Comparison of ENCODE assay signal across 25 mouse cellular contexts in the genomic region with DNA sequence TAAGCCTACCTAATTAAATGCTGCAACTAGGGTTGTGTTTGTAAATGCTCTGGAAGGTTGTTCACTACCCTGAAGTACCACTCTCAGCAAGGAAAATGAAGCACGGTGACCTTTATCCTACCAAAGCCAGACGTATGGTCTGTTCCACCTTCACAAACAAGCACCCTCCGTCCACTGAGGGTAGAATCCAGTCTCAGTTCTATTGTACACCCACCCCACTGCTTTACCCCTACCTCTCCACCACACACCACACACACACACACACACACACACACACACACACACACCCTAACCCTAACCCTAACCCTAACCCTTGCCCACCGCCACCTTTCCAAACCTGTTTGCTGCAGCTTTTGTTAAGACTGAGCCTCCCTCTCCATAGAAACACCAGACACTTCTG. TPM values are rescaled to one million over a fixed set of nuclear protein-coding genes. Genes with fewer than 3 reads are reported as not detected.
DNase-seq lines count a peak whose midpoint lies in the region; ATAC-seq and TF ChIP-seq lines count a peak whose summit lies in the region.
"Had no signal": no experiment of that assay in that cellular context is flagged by ENCODE, and none has a peak within 500 bp of the region (broad histone marks: within the 10 kb centered on the region; RNA-seq: fewer than 3 reads in every experiment).

No protein-coding gene starts in this region.

- no peak overlapping the region for H3K4me2 ChIP-seq in embryonic facial prominence, embryonic 11.5 days (ENCODE audit: low read depth, low read length)
- no peak overlapping the region for H3K4me2 ChIP-seq in liver, embryonic 13.5 days
- H3K4me2 ChIP-seq in liver, postnatal 0 days (ENCODE audit: low read depth, low read length): no peak overlapping the region
- no peak overlapping the region for H3K4me2 ChIP-seq in myocyte (ENCODE audit: low read depth)
- H3K4me2 ChIP-seq: embryonic facial prominence, embryonic 13.5 days; forebrain, embryonic 12.5 days; heart, embryonic 12.5 days; hindbrain, embryonic 14.5 days had no signal

- TF ChIP-seq POLR2A in myocyte (IDR thresholded peaks at IDR 0.05; ENCODE audit: insufficient read length, low read depth): no peak

- DNase-seq in embryonic facial prominence, embryonic 11.5 days (ENCODE audit: low spot score): no peak
- DNase-seq in embryonic facial prominence, embryonic 10.5 days (ENCODE audit: low spot score): no peak
- no peak for DNase-seq in liver, embryonic 13.5 days
- DNase-seq in liver, postnatal 0 days: no peak
- no peak for DNase-seq in thymus, postnatal 14 days
- DNase-seq: adrenal gland, postnatal 10 days; cerebellum, adult 11 months; cerebellum, adult 8-10 months; cerebellum, postnatal 14 days; embryo, embryonic 11 days; gastrocnemius, postnatal 10 days; heart, adult 2 months had no signal

- WGBS in embryonic facial prominence, embryonic 11.5 days: 81% methylated on average over 4 of the region's 4 CpGs
- 88% methylated on average over 4 of the region's 4 CpGs for WGBS in embryonic facial prominence, embryonic 10.5 days
- WGBS in liver, embryonic 13.5 days (ENCODE audit: insufficient replicate concordance): 70% methylated on average over 4 of the region's 4 CpGs
- WGBS in liver, postnatal 0 days (ENCODE audit: insufficient replicate concordance): 70% methylated on average over 4 of the region's 4 CpGs

- no peak for TF ChIP-seq EP300 in liver, postnatal 0 days (IDR thresholded peaks at IDR 0.05; ENCODE audit: low read depth)

- no peaks in the 10 kb centered on the region for H3K79me2 ChIP-seq in myocyte (ENCODE audit: control insufficient read depth, insufficient read depth)

- H3K9ac ChIP-seq in embryonic facial prominence, embryonic 11.5 days (replicated peaks; ENCODE audit: low read length): no peak overlapping the region
- no peak overlapping the region for H3K9ac ChIP-seq in liver, embryonic 13.5 days
- H3K9ac ChIP-seq in liver, postnatal 0 days (replicated peaks): no peak overlapping the region
- H3K9ac ChIP-seq: embryonic facial prominence, embryonic 13.5 days; forebrain, embryonic 12.5 days; heart, embryonic 12.5 days; hindbrain, embryonic 14.5 days had no signal

- no peaks in the 10 kb centered on the region for H3K27me3 ChIP-seq in embryonic facial prominence, embryonic 11.5 days (ENCODE audit: control insufficient read depth, insufficient read depth, low read length)
- H3K27me3 ChIP-seq in embryonic facial prominence, embryonic 10.5 days (replicated peaks; ENCODE audit: low read depth, poor library complexity, severe bottlenecking): no peaks in the 10 kb centered on the region
- no peaks in the 10 kb centered on the region for H3K27me3 ChIP-seq in liver, embryonic 13.5 days
- no peaks in the 10 kb centered on the region for H3K27me3 ChIP-seq in liver, postnatal 0 days (ENCODE audit: insufficient read depth, low read length)
- no peaks in the 10 kb centered on the region for H3K27me3 ChIP-seq in myocyte (ENCODE audit: control insufficient read depth, insufficient read depth, insufficient read length)
- H3K27me3 ChIP-seq: embryonic facial prominence, embryonic 13.5 days; forebrain, embryonic 12.5 days; heart, embryonic 12.5 days had no signal

- ATAC-seq in embryonic facial prominence, embryonic 11.5 days (replicated peaks; ENCODE audit: insufficient number of reproducible peaks, low FRiP score, low TSS enrichment, low read depth): 0 out of 2 replicates have a peak, but pooled peaks have one; percentile 32
- 0 out of 2 replicates have a peak, but pooled peaks have one; percentile 36 for ATAC-seq in liver, embryonic 13.5 days (ENCODE audit: low read depth)
- no peak for ATAC-seq in liver, postnatal 0 days
- ATAC-seq in granulocyte monocyte progenitor cell, adult 5-6 weeks (replicated peaks; ENCODE audit: poor library complexity, severe bottlenecking): 0 out of 2 replicates have a peak, but pooled peaks have one; percentile 15
- ATAC-seq: forebrain, embryonic 16.5 days had no signal

- H3K4me3 ChIP-seq in embryonic facial prominence, embryonic 11.5 days (ENCODE audit: low read depth, low read length): no peak overlapping the region
- H3K4me3 ChIP-seq in embryonic facial prominence, embryonic 10.5 days: no peak overlapping the region
- no peak overlapping the region for H3K4me3 ChIP-seq in liver, embryonic 13.5 days (replicated peaks)
- no peak overlapping the region for H3K4me3 ChIP-seq in liver, postnatal 0 days (ENCODE audit: low read depth, low read length)
- no peak overlapping the region for H3K4me3 ChIP-seq in myocyte
- H3K4me3 ChIP-seq: embryonic facial prominence, embryonic 13.5 days; forebrain, embryonic 12.5 days; heart, adult 2 months; heart, embryonic 12.5 days; hindbrain, embryonic 10.5 days had no signal

- no peaks in the 10 kb centered on the region for H3K9me3 ChIP-seq in embryonic facial prominence, embryonic 11.5 days (replicated peaks; ENCODE audit: control insufficient read depth, low read length)
- H3K9me3 ChIP-seq in embryonic facial prominence, embryonic 10.5 days: 0 out of 2 replicates have a peak, but pooled peaks cover 5% of the 10 kb centered on the region
- 0 out of 2 replicates have a peak, but pooled peaks cover 6% of the 10 kb centered on the region for H3K9me3 ChIP-seq in liver, embryonic 13.5 days (replicated peaks)
- H3K9me3 ChIP-seq in liver, postnatal 0 days (ENCODE audit: low read length): peaks cover 5% of the 10 kb centered on the region
- H3K9me3 ChIP-seq: embryonic facial prominence, embryonic 13.5 days had no signal

- no peak overlapping the region for H3K27ac ChIP-seq in embryonic facial prominence, embryonic 11.5 days (replicated peaks; ENCODE audit: low read depth, low read length)
- no peak overlapping the region for H3K27ac ChIP-seq in embryonic facial prominence, embryonic 10.5 days (replicated peaks)
- H3K27ac ChIP-seq in liver, embryonic 13.5 days: no peak overlapping the region
- H3K27ac ChIP-seq in liver, postnatal 0 days (ENCODE audit: low read depth): no peak overlapping the region
- H3K27ac ChIP-seq: embryonic facial prominence, embryonic 13.5 days; forebrain, embryonic 12.5 days; heart, adult 2 months; hindbrain, embryonic 10.5 days; hindbrain, embryonic 14.5 days had no signal

- no peaks in the 10 kb centered on the region for H3K4me1 ChIP-seq in embryonic facial prominence, embryonic 11.5 days (ENCODE audit: control insufficient read depth, insufficient read depth, low read length)
- H3K4me1 ChIP-seq in embryonic facial prominence, embryonic 10.5 days: 0 out of 2 replicates have a peak, but pooled peaks cover 3% of the 10 kb centered on the region
- H3K4me1 ChIP-seq in liver, embryonic 13.5 days (replicated peaks): no peaks in the 10 kb centered on the region
- no peaks in the 10 kb centered on the region for H3K4me1 ChIP-seq in liver, postnatal 0 days (ENCODE audit: insufficient read depth)
- H3K4me1 ChIP-seq: embryonic facial prominence, embryonic 13.5 days; forebrain, embryonic 12.5 days; heart, embryonic 12.5 days; hindbrain, embryonic 10.5 days had no signal

- H3K36me3 ChIP-seq in embryonic facial prominence, embryonic 11.5 days (replicated peaks; ENCODE audit: control insufficient read depth, insufficient read depth, low read depth, low read length): no peaks in the 10 kb centered on the region
- H3K36me3 ChIP-seq in embryonic facial prominence, embryonic 10.5 days (replicated peaks): peaks cover 54% of the 10 kb centered on the region
- H3K36me3 ChIP-seq in liver, embryonic 13.5 days: peaks cover 21% of the 10 kb centered on the region
- peaks cover 19% of the 10 kb centered on the region for H3K36me3 ChIP-seq in liver, postnatal 0 days (replicated peaks; ENCODE audit: insufficient read depth, low read length)
- peaks cover 19% of the 10 kb centered on the region for H3K36me3 ChIP-seq in myocyte (ENCODE audit: control insufficient read depth, insufficient read depth)

- TF ChIP-seq CTCF in liver, postnatal 0 days (IDR thresholded peaks at IDR 0.05; ENCODE audit: low read depth): no peak

- no peak overlapping the region for H3ac ChIP-seq in myocyte (ENCODE audit: control insufficient read depth, insufficient read length)

TF ChIP-seq in myocyte, 11 proteins besides CTCF, POLR2A, EP300 and RAD21:
- TF ChIP-seq TCF12 (IDR thresholded peaks at IDR 0.05; ENCODE audit: insufficient read depth, poor library complexity, severe bottlenecking) (no peak), E2F4 (IDR thresholded peaks at IDR 0.05; ENCODE audit: insufficient read depth) (no peak), MYOD1 (IDR thresholded peaks at IDR 0.05; ENCODE audit: control insufficient read depth in 1 of 3, insufficient read length in 2 of 3, low read depth in 2 of 3) (no peak), CEBPB (IDR thresholded peaks at IDR 0.05; ENCODE audit: insufficient read depth, poor library complexity, severe bottlenecking) (no peak), POLR2AphosphoS2 (IDR thresholded peaks at IDR 0.05; ENCODE audit: insufficient read length, low read depth) (peak; percentile 22), REST (IDR thresholded peaks at IDR 0.05; ENCODE audit: insufficient read depth, insufficient read length) (no peak)

RNA-seq across cellular contexts. Expression of a gene that starts 49.1 kb away (rescaled TPM):
- polyA plus RNA-seq in embryonic facial prominence, embryonic 11.5 days (2014; fragmentation: Nextera tagmentation; extraction: Ambion mirVana): not detected in 2 replicates
- polyA plus RNA-seq in embryonic facial prominence, embryonic 10.5 days (2016; fragmentation: Nextera tagmentation; extraction: Ambion mirVana): 0.49 and 4.6 TPM in 2 replicates
- 0.32 and 0.86 TPM in 2 replicates for polyA plus RNA-seq in liver, embryonic 13.5 days (2015; fragmentation: Nextera tagmentation; extraction: Ambion mirVana)
- polyA plus RNA-seq in liver, postnatal 0 days (2015; fragmentation: Nextera tagmentation; extraction: Ambion mirVana): 0.42 TPM in 1 of 2 replicates, not detected in the other
- 4.6 TPM in 1 of 2 replicates, not detected in the other for total RNA-seq in granulocyte monocyte progenitor cell, adult 5-6 weeks (2014; fragmentation: Nextera tagmentation)
- 3.8 TPM in 1 of 2 replicates, not detected in the other for total RNA-seq in granulocyte monocyte progenitor cell, adult 5-6 weeks (2017)
- polyA plus RNA-seq in myocyte (2012; fragmentation: generic; extraction: Trizol): 0.11 TPM
- total RNA-seq: common myeloid progenitor, adult 5-6 weeks had no signal
- polyA plus RNA-seq: brain, embryonic 14.5 days; C2C12; frontal cortex, adult 2 months; heart, adult 2 months; heart, embryonic 12.5 days; heart, embryonic 16.5 days had no signal
